Mouse (Mus musculus) liver, embryonic 14.5 days (tissue): ENCODE measurements at regions not wholly inside any gene's neighbourhood (a gene's known extent, or its start where the extent isn't known, plus 50 kb on each side); places are given as distances from the start of the nearest gene placed in this dataset.

Source experiments
- CTCF ChIP-seq: IDR thresholded peaks from 2 replicates; pipeline ENCODE4 v1.5.1; 2016; ENCODE audit warnings: antibody characterized with exemption, low read depth, control low read depth
- EP300 ChIP-seq: IDR thresholded peaks from 2 replicates; pipeline ENCODE4 v1.6.1; 2016; ENCODE audit warnings: antibody characterized with exemption, low read depth

DNA sequence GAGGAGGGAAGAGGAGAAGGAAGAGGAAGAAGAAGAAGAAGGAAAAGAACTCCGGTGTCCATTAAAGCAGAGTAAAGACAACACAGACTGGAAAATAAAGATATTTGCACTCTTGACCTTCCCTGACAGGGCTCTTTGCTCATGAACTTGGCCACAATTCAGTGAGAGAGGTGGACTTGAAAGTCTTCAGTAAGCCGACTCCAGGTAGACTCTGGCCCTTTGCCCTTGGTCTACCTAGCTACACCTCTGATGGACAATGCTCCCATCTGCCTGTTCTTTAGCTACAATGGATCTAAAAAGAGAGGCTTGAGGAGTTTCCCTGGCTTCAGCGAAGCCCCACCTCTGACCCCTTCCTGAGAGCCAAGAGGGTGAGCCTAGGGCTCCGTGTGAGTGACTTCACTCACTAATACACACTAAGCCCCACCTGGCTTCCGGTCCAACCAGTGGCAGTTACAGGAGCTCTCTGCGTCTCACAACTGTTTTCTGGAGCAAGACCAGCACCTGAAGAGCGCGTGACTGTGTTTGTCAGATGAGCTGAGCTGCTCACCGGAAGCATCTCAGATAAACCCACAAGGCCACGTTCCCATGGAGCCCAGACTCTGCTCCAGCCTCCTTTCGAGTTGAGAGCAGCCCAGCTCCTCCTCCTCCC, 132.4 kb downstream of the Inhbb start:
- no peak for TF ChIP-seq CTCF
- no peak for TF ChIP-seq EP300
